Mouse (Mus musculus) layer of hippocampus, adult 9-11 months (tissue): Measurements from ENCODE around the gene Zc3h10.
A peak's percentile ranks its signal among the peaks of the same experiment; 100 is the strongest.
"Not testable (repeated sequence)": the region's sequence is repeated elsewhere in the genome, so short reads cannot be mapped to it uniquely, and the experiment has no call there.

Source experiments
- DNase-seq: peaks from one replicate; pipeline ENCODE4 v3.0.0; 2022

Gene Zc3h10

DNA sequence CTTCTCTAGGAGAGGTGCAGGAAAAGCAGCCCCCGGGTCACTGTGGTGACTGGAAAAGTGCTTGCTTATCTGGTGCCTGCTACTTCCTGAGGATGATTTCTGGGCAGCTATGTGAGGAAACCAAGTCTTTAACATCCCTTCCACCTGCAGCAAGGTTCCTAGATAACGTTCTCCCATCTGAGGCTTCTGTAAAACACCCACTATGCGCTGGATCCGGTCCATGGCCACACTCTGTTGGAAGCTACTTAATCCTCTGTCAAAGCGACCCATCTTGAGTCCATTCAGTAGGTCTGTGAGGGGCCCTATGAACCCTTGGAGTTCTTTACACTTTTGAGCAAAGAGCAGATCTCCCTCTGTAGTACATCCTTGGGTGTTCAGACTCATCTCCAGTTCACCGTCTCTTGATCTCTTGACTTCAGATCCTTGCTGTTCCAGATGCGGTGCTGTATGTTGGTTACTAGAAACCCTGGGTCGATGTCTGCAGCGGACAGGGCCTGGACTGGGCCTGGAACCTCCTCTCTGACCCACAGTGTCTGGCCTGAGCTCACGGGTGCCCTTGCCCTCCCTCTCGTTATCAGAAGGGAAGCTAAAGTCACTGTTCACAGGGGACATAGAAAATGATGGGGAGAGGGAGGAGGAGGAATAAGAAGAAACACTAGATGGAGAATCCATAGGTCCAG lies 2.7 kb upstream of the Zc3h10 start:
- DNase-seq, result not testable (repeated sequence)

DNA sequence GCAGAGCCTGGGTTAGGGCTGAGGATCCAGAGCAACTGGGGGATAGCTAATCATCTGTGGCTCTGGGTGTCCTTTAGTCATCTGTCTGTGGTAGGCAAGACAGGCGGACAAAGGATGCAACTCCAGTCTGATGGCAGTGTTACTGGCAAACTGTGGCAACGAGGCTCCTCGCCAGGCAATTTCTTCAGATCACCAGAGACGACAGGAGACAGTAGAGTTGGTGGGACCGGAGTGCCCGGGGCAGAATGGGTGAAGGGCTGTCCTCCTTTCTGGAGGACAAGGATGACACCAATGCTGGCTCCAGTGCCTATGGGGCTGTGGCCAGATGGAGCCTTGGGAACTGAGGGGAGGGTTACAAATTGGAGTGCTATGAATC lies 2.1 kb upstream of the Zc3h10 start:
- DNase-seq, result not testable (repeated sequence)

DNA sequence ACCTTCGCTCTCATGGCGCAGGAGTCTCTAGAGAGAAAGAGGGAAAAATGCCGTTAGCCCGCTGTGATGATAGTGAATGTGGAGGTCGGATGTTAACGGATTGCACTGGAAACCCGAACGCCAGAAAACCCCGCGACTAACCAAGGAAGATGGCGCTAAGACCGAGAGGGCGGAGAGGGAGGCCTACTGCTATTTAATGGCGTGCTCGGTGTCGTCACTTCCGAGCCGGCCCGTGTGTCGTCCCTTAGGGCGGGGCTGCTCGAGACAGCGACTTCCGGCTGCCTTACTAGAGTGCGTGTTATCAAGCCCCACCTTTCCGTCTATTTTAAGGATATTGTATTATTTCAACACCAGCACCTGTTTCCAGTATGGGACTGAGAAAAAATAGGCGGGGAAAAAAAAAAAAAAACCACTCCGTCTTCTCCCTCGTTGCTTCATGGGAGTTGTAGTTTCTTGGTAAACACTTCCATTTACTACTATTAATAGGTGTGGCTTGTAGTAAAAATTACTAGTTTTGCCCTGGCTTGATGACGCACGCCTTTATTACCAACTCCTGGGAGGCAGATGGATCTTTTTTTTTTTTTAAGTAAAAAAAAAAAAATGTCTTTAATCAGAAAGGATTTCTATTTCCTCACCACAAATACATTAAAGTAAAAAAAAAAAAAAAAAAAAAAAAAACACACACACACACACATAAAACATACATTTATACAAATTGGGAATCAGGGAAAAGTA lies 1.5 kb upstream of the Zc3h10 start, which contains the start of gene Rpl41:
Rpl41 (minus strand) TSS at position 359 of the 735 bp plus-strand sequence.
- DNase-seq, result peak; percentile 97

DNA sequence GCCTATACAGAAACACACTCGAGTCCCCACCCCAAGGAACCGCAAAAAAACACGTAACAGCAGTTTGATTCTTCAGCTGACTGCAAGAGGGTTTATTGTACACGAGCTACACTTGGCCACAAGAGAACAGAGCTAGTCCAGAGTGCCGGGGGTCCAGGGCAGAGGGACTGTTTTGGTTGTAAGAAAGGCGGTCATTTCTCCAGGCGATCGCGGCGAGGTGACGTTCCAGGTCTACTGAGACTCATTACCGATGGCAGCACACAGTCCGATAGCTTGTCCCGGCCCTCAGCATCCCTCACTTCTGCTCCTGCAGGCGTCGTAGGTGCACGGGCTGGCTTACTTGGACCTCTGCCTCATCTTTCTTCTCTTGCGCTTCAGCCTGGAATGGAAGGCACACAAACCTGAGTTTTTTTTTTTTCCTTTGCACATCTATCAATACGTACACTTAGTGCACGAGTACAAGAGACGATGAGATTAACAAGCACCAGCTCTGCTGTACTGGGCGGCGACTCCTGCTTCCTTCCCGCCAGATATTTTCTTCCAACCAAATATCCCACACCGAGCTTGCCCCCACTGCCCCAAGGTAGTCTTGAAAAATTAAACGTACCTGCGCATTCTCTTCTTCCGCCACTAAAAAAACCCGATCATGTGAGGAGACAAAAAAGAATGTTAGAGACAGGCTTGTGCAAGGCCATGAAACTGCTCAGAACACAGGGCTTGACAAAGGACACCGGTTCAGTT lies 647 bp upstream of the Zc3h10 start:
- not testable (repeated sequence) for DNase-seq

DNA sequence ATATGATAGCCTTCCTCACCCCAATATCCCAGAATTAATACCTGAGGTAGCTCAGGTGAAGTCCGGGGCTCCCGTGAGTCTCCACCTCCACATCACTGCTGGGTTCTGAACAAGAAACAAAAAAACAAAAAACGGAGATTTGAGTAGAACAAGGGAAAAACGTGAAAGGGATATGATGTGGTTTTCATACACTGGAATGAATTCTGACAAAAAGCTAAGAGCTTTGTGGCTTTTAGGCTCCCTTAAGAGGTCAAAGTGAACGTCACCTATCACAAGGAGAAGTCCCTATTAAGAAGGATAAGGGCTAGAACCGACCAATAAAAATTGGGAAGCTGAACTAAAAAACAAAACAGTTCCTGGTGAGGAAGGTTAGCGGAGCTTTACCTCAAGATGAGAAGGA lies 787 bp downstream of the Zc3h10 start:
- DNase-seq, result no peak

DNA sequence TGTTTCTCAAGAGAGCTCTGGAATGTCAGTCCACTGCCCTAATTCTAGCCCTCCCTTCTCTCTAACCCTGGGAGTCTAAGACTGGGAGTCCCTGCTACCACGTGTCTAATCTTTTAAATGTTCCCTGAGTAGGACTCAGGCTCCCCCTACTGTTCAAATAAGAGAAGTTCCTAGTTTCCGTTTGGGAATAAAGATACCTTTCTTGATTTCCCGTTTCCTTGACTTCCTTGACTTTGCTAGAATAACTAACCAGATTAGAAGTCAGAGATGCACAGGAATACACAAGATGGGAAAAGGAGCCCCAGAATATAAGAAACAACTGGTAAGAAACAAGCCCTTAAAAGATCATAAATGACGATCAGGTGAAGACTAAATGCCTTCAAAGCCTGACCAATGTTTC lies 1.2 kb downstream of the Zc3h10 start:
- DNase-seq, result no peak

DNA sequence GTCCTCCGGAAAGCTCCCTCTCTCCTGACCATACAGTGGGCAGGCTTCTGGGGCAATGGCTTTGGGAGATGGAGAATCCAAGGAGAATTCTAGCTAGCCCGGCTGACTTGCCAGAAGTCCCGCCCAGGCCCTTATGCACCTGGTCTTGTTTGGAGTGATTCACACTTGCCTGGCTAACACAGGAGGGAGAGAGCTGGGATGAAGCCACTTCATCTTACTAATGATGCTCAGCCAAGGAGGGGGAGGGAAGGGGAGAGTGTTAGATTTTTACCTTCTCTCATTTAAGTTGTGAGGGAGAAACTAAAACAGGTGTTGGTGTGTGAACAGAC lies 2.0 kb downstream of the Zc3h10 start:
- no peak for DNase-seq

DNA sequence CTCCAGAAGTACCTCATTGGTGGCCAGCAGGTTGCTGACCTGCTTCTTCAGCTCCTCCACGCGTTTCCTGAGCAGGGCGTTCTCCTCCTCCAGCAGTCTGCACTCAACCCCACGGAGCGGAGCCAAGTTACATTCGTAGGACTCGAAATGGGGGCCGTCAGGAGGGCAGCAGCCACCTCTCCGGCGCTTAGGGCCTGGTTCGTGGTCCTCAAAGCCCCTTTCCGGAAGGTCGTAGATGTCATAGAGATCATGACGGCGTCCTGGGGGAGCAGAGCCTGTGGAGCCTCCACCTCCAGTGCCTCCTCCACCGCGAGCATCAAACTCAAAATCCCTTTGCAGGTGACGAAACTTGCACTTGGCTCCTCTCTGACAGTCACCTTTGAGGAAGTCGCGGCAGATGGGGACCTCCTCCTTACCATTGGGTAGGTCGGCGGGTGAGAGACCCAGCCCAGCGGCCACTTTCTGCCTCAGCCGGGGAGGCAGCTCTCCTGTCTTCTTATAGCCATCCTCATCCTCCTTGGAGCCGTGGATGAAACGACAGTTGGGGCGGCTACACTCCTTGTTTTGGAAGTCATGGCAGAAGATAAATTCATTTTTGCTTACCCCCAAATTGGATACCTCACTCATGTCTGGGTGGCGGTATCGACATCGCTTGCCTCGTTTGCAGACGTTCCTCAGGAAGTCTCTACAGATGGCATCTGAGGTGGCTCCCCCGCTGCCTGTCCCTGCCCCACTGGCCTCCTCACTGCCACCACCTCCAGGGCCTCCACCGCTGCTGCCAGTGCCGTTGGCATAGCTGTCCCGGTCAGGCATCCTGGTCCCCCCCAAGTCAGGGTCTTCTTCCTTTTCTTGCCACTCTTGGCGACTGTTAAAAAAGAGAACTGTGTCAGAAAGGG lies 2.7 kb downstream of the Zc3h10 start:
- no peak for DNase-seq

DNA sequence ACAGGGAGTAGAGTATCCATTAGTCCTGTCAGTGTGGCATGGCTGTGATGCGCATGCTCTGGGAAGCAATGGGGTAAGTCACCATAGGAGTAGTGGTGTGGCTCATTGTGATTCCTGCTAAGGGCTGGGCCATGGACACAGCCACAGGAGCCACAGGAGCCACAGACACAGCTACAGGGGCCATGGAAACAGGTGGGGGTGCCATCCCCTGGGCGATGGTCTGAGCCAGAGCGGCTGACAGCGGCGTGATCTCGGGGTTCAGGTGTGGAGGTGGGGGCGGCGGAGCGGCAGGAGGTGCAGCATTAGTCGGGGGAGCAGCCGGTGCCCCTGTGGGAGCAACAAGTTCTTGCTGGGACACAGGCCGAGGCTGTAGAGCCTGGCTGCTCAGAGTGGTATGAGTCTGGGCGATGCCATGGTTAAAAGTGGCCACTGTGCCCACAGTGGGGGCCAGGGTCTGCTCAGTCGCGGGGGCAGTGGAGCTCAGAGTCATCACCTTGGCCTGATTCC lies 3.4 kb downstream of the Zc3h10 start:
- DNase-seq, result no peak

DNA sequence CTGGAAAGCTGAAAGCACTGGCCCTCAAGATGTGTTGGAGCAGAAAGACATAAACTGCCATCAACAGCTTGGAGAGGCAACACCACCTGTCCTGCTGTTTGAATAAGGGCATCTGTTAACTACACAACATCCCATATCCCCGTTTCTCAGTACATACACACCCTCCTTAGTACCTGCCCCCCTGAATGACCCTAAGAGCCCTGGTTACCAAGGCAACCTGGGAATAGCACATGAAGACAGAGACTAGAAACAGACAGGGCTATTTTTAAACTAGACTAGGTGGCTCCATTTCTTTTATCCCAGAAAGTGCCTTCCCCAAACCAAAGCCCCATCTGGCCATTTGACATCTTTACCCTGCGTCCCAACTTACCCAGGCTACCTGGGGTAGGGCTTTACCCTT lies 4.5 kb downstream of the Zc3h10 start:
- no peak for DNase-seq

DNA sequence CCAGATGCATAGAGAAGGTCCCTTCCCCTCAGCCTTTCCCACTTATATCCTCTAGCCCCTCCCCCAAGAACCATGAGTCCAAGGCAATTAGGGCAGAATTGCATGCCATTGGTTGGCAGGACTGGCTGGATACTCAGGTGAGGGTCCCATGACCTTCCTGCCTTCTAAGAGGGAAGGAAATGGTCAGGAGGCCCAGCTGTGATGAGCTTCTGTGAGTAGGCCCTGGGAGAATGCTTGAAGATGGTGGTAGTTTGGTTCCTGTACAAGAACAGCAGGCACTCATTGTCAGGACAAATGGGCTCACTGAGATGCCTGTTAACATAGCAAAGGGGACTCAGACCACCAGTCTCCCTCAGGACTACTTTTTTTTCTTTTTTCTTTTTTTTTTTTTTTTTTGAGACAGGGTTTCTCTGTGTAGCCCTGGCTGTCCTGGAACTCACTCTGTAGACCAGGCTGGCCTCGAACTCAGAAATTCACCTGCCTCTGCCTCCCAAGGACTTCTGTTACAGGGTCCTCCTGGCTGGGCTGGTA lies 9.2 kb downstream of the Zc3h10 start:
- DNase-seq, result no peak

DNA sequence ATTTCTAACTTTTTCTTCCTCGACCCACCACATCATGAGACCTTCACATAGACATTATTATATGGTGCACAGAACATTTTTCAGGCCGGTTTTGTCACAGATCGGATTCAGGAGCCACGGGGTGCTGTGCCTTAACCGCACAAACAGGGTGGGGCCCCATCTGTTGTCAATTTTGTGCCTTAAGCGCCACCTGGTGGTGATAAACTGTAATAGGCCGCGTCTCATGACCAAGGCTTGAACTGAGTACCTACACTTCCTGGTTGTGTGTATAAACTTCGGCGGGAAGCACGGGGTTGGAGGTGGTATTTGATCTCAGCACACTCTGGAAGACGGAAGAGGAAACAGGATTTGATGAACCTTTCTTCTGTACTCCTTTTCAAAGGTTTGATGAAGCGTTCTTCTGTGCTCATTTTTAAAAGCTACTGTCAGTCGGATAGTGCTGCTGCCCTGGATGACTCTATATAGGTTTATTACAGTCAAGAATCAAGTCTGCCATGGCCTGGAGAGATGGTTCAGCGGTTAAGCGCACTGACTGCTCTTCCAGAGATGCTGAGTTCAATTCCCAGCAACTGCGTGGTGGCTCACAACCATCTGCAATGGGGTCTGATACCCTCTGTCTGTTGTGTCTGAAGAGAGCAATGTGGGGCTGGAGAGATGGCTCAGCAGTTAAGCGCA lies 11.2 kb downstream of the Zc3h10 start:
- DNase-seq, result peak; percentile 90

DNA sequence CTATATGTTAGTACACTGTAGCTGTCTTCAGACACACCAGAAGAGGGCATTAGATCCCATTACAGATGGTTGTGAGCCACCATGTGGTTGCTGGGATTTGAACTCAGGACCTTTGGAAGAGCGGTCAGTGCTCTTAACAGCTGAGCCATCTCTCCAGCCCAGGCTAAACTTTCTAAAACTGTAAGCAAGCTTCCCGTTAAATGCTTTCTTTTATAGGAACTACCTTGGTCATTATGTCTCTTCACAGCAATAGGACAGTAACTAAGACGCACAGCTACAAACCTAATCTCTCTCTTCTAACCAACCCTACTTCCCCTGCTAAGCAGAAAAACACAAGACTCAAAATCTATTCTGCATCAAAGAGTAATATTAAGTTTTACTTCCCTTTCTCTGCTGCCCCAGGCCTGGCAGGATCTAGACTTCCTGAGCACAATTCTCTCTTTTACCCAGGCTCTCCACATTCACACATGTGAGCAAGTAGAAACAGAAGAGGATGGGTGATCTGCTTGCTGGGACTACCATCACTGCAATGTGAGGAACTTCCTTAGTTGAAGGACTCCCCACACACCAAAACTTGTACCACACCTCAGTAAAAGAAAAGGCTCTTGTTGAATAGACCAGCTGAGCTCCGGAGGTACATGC lies 11.8 kb downstream of the Zc3h10 start:
- no peak for DNase-seq

DNA sequence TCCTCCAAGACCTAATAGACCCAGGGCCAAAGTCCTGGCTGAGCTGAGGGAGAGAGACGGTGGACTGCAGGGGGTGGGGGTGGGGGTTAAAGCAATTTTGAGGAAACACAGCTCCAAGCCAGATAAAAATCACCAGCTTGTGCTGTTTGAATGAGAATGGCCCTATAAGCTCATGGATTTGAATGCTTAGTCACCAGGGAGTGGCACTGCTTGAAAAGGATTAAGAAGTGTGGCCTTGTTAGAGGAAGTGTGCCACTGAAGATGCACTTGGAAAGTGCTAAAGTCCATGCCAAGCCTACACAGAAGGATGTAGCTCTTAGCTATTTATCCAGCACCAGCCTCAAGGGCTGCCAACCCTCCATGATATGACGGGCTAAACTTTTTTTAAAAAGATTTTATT lies 12.4 kb downstream of the Zc3h10 start:
- no peak for DNase-seq

DNA sequence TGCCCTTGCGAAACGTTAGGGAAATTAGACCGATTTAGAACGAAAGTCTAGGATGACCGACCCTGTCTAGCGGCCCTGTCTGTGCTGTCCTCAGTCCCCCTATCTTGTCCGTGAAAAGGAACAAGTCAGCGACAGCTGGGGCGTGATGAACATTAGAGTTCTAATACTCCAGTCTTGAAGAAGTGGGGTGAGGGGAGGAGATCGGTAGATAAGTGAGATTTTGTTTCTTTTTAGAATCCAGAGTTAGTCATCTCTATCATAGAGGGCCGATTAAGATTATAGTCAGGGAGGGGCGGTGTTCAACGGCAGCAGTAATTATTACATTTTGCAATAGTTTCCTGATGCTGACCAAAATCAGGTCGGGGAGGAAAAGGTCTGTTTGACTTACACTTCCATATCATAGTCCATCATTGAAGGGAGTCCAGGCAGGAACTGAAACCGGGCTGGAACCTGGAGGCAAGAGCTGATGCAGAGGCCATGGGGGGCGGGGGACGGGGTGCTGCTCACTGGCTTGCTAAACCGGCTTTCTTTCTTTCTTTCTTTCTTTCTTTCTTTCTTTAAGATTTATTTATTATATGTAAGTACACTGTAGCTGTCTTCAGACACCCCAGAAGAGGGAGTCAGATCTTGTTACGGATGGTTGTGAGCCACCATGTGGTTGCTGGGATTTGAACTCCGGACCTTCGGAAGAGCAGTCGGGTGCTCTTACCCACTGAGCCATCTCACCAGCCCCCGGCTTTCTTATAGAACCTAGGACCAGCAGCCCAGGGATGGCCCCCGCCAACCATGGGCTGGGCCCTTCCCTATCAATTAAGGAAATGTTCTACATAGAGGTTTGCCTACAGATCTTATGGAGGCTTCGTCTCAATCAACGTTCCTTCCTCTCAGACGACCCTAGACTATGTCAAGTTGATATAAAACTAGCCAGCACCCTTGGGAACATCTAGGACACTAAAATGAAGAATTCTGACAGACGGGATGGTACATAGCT lies 20.9 kb downstream of the Zc3h10 start:
- DNase-seq, result no peak

DNA sequence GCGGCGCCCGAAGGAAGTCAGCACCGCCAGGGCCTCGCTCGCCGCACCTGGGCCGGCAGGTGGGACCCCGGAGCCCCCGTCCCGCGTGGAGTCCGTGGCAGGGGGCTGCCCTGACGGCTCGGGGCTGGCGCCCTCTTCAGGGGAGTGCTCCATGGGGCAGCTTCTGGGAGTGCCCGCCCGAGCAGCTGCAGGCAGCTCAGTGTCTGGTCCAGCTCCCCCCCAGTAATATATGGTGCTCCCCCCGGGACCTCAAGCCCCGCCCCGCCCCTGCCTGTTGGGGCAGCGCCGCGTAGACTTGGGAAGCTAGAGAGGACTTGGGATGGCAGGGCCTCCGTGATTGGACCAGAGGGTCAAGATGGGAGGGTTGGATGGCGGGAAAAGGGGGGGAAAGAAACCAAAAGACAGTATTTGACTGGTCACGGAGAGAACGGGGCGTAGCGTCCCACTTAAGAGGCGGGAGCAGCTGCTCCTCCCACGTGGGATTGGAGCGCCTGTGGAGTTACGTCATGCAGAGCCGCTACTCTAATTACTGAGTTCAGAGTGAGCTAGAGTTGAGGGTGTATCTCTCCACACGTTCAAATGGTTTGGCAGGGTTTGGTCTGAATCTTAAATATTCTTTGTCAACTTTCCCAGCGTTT lies 21.8 kb downstream of the Zc3h10 start, which contains the start of gene Esyt1:
Esyt1 (minus strand) TSS at position 201 of the 638 bp plus-strand sequence.
- peak; percentile 97 for DNase-seq

DNA sequence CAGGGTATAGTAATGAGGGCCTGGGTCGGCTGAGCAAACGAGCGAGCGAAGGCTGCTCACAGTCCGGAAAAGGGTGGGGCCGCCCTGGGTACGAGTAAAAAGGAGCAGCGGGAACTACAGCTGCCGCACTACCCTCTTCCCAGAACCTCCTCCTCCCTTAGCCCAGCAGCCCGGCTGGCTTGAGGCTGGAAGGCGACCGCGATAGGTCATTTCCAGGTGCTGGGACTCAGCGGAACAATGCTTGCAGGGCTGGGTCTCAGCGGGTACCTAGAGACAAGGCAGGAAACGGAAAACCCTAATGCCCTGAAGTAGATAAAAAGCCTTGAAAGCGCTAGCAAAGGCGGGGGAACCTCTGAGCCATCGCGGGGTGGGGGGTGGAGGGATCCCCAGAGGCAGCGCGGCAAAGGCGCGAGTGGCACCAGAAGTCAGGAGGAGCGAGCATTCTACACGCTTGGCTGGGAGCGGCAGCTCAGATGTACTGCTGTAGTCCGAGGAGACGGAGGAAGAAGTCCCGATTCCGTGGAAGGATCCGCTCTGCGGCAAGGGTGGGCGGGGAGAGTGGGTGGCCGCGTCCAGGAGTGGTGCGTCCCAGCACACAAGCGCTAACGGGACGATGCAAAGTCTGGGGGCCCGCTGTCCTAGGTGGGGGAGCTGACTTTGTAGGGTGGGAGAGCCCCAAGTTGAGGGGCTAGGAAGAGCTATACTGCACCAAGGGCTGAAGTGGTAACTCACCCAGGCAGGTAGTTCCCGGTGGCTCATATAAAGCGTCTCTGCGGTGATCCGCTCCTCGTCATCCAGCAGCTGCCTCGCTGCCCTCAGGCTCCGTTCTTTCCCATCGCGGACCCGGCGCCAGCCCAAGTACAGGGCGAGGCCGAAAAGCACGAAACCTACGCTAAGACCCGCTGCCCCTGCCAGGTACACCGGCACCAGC lies 22.6 kb downstream of the Zc3h10 start:
- DNase-seq, result no peak

DNA sequence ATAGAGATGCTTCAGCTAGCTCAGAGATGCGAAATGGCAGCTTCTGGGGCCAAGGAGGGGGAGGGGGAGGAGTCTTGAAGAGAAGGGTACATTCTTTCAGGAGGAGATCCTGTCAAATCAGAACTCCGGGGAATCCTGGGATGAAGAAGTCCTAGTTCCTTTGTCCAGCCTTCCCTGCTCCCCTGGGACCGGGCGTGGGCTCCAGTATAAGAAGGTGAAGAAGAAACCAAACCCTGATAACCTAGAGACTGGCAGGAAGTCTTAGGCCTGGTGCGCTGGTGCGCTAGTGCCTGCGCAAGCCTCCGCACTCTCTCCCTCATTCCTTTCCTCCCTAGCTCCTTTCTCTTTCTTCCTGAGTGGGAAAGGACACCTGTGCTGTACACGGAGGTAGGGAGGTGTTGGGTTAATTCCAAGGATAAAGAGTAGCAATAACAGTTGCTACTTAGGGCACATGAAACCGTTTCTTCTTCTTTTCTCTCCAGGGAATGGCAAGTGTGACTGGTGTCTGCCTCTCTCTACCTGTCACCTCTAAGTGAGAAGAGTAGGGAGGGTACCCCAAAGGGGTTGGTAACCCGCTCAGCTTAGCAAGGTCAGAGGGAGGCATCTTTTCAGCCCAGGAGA lies 23.4 kb downstream of the Zc3h10 start:
- no peak for DNase-seq
